Mouse (Mus musculus): Measurements from ENCODE around the gene Ldhb.
"Not testable (repeated sequence)": the region's sequence is repeated elsewhere in the genome, so short reads cannot be mapped to it uniquely, and the experiment has no call there.

The Ldhb gene

GRCm38 (mm10) chr6:142507785-142508162 lies at the start of gene Ldhb:
Ldhb (minus strand) TSS chr6:142507957.
- peak; percentile 95 for DNase-seq

- DNase-seq, result no peak
Measured at GRCm38 (mm10) chr6:142555988-142556387, 48.2 kb upstream of the Ldhb start.

GRCm38 (mm10) chr6:142551482-142551881 lies 43.7 kb upstream of the Ldhb start:
- peak; percentile 77 for DNase-seq

- DNase-seq, result no peak
Measured at GRCm38 (mm10) chr6:142550871-142551270, 43.1 kb upstream of the Ldhb start.

GRCm38 (mm10) chr6:142548377-142548776 lies 40.6 kb upstream of the Ldhb start:
- no peak for DNase-seq

GRCm38 (mm10) chr6:142545132-142545531 lies 37.4 kb upstream of the Ldhb start:
- DNase-seq, result peak; percentile 41

- DNase-seq, result no peak
Measured at GRCm38 (mm10) chr6:142543648-142544047, 35.9 kb upstream of the Ldhb start.

- DNase-seq, result no peak
Measured at GRCm38 (mm10) chr6:142542800-142543175, 35.0 kb upstream of the Ldhb start.

GRCm38 (mm10) chr6:142542082-142542799 lies 34.5 kb upstream of the Ldhb start:
- no peak for DNase-seq

GRCm38 (mm10) chr6:142540561-142541160 lies 32.9 kb upstream of the Ldhb start:
- DNase-seq, result no peak

GRCm38 (mm10) chr6:142540131-142540530 lies 32.4 kb upstream of the Ldhb start:
- DNase-seq, result peak; percentile 22

GRCm38 (mm10) chr6:142538503-142538902 lies 30.7 kb upstream of the Ldhb start:
- DNase-seq, result peak; percentile 85

GRCm38 (mm10) chr6:142533412-142533811 lies 25.7 kb upstream of the Ldhb start:
- no peak for DNase-seq

- DNase-seq, result no peak
Measured at GRCm38 (mm10) chr6:142532686-142533085, 24.9 kb upstream of the Ldhb start.

GRCm38 (mm10) chr6:142532141-142532540 lies 24.4 kb upstream of the Ldhb start:
- peak; percentile 41 for DNase-seq

GRCm38 (mm10) chr6:142530378-142530777 lies 22.6 kb upstream of the Ldhb start:
- DNase-seq, result peak; percentile 47

GRCm38 (mm10) chr6:142529680-142530079 lies 21.9 kb upstream of the Ldhb start:
- no peak for DNase-seq

GRCm38 (mm10) chr6:142527931-142528562 lies 20.3 kb upstream of the Ldhb start:
- peak; percentile 55 for DNase-seq

GRCm38 (mm10) chr6:142524635-142525308 lies 17.0 kb upstream of the Ldhb start:
- DNase-seq, result peak; percentile 80

GRCm38 (mm10) chr6:142521591-142522110 lies 13.9 kb upstream of the Ldhb start:
- no peak for DNase-seq

GRCm38 (mm10) chr6:142519110-142519509 lies 11.4 kb upstream of the Ldhb start:
- no peak for DNase-seq

- not testable (repeated sequence) for DNase-seq
Measured at GRCm38 (mm10) chr6:142515379-142515778, 7.6 kb upstream of the Ldhb start.

- peak; percentile 59 for DNase-seq
Measured at GRCm38 (mm10) chr6:142514912-142515311, 7.2 kb upstream of the Ldhb start.

Data from kidney, postnatal 14 days (tissue).